Mouse (Mus musculus) embryo, embryonic 10 days (tissue): ENCODE measurements around the gene Lgi1.

ENCODE experiments used
- DNase-seq: peaks from one replicate; pipeline ENCODE4 v3.0.0-alpha.2; 2015; ENCODE audit warnings: low spot score

Lgi1 gene

DNA sequence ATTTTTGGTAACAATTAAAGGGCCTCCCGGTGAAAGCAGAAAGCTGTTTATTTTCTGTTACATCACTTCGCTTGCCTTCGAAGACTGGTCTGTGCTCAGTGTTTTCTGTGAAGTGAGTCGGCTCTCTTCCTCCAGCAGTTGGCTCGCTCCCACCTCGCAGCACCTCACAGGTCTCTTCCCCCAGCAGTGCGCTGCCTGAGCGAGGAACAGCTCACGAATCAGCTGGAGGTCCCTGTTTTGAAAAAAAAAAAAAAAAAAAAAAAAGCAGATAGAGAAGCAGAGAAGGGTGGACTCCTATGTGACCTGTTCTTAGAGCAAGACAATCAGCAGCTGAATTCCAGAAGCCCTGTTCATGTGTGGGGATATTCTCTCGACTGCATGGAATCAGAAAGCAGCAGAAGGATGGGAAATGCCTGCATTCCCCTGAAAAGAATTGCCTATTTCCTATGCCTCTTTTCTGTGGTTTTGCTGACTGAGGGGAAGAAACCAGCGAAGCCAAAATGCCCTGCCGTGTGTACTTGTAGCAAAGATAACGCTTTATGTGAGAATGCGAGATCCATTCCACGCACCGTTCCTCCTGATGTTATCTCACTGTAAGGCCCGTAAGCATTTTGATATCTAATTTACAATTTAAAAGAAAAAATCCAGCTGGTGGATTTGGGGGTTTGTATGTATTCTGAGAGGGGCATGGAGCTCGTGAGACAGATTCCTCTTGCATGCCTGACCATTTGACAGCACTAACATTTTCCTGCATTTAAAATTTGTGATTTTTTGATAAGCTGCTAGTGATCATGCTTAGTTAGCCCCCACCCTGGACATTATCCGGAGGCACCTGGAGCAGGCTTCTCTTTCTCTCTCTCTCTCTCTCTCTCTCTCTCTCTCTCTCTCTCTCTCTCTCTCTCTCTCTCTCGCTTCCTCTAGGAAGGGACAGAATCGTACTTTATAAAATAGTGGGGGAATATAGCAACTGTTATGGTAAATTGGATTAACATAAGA, at the start of gene Lgi1:
Gene Lgi1 (plus strand): TSS at position 32 of the 996 bp plus-strand sequence.
- peak; percentile 11 for DNase-seq

GRCm38 (mm10) chr19:38217696-38218095, 46.6 kb upstream of the Lgi1 start:
- no peak for DNase-seq

GRCm38 (mm10) chr19:38223356-38223904, 40.9 kb upstream of the Lgi1 start:
- DNase-seq: no peak

DNA sequence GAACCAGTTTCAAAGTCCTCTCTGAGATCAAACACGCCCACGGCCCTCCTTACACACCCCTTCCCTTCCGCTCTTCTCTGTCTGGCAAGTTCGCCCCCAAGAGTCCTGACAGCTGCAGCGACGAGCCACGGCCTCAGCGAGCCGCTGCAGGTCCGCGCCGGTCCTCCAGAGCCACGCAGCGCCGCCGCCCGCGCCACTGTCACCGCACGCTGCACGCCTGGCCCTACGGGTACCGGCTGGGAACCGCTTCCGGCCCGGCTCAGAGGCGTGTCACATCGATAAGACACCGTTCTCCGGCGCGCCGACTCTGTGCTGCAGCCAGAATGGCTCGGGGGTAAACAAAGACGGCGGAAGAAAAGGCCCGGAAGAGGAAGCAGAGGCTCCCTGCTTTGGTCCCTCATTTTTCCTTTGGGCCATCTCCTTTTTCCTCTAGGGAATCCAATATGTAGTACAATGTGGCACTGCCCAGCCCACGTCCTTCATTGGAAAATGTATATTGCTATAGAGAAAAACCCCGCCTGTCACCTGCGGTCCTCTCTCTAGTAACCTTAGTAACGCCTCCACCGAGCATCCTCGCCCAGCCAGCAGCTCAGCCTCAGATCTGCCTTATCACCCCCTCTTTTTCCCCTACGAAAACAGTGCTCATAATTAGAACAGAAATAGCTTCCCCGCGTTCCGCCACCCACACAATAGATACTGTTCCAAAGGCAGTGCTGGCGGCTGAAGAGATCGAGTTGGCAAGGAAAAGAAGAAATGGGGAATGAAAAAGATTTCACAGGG, 40.2 kb upstream of the Lgi1 start, which contains the start of gene Fra10ac1:
Gene Fra10ac1 (minus strand): TSS at position 252 of the 780 bp plus-strand sequence.
- DNase-seq: peak; percentile 93

DNA sequence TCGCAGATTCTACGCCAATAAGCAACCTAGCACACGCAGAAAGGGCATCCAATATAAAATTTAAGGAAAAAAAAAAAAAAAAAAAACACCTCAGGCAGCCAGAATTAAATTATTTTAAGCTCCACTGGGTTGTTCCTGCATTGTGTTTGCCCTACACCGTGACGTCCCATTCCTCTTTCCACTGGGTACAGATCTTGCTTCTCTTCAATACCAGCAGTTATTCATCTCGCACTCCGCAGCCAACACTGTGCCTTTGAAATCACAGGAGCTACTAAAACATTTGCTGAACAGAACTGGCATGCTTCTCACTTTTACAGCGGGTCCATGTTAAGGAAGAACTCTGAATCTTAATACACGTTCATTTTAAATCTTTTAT, 39.7 kb upstream of the Lgi1 start:
- peak; percentile 18 for DNase-seq

- DNase-seq: no peak
These were observed 35.6 kb upstream of the Lgi1 start for GRCm38 (mm10) chr19:38228699-38229098.

DNA sequence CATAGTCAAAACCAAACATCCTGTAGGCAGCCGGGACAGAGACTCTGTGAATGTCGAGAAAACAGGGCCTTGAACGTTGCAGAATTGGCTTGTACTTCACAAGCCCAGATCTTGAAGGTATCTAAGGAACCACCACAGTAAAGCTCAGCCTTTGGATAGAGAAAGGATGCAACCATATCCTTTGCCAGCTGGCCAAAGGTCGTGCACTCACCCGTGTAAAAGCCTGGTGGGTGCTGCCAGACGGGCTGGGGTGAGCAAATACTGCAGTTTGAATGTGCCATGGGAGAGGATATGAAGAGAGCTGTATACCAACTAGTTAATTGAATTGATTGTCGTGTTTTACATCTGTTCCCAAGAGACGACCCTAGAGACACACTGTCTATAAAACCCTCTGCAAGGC, 32.2 kb upstream of the Lgi1 start:
- DNase-seq: no peak

DNA sequence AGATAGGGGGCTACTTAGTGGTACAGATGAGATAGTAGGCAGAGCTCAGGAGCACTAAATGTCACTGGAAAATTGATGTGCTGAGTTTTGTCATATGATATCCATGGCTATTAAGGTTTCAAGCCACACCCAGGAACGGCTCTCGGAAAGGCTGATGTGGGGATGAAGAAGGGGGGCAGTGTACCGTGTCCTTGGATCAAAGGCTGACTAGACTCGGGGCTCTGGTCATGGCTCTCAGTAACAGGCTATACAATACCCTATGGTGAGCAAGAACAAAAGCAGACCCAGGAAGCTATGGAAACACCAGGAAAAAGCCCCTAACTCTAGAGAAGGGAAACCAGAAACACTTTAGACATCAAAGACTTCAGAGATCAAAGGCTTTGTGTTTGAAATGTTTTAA, 31.8 kb upstream of the Lgi1 start:
- DNase-seq: peak; percentile 46

GRCm38 (mm10) chr19:38236526-38236925, 27.8 kb upstream of the Lgi1 start:
- DNase-seq: no peak

- peak; percentile 63 for DNase-seq
These were observed 26.5 kb upstream of the Lgi1 start for GRCm38 (mm10) chr19:38237834-38238212.

GRCm38 (mm10) chr19:38238213-38238951, 26.0 kb upstream of the Lgi1 start:
- no peak for DNase-seq

DNA sequence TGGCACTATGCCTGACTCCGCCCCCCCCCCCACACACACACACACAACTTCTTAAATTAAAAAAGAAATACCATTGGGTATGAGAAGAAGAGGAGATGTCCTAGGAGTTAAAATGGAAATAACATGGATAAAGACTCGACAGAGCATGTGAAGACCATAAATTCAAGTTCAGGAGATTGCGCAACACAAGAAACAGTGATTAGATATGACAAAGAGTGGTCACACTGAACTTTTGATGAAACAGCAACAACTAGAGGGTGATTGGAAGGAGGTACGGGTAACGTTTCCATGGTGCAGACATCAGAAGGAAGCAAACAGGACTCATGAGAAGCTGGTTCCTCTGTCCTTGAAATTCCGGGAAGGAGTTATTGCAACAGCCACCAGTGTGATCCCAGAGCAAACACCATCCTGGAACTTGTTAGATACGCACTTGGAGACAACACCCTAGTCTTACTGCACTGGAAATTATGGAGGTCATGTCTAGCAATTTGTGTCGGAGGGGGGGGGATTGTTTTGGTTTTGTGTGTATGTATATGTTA, 22.0 kb upstream of the Lgi1 start:
- no peak for DNase-seq

DNA sequence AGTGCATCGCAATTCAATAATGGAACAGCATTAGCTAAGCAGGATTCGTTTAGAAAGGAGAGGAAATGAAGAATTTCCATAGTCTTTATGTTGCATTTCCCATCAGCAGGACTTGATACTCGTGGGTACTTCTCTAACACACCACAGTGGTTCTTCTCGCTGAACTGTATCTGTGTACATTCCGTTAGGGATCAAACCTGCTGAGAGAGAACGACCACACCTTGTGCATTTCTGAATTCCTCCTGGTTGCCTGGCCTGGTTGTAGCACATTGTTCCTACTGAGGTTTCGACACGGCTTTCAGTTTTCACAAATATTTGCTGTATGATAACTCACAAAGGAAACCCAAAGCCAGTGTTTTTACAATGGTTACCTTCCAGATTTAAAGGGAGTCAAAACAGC, 19.6 kb upstream of the Lgi1 start:
- DNase-seq: no peak

- no peak for DNase-seq
These were observed 18.8 kb upstream of the Lgi1 start for GRCm38 (mm10) chr19:38245361-38246176.

GRCm38 (mm10) chr19:38246177-38246622, 18.1 kb upstream of the Lgi1 start:
- DNase-seq: no peak

DNA sequence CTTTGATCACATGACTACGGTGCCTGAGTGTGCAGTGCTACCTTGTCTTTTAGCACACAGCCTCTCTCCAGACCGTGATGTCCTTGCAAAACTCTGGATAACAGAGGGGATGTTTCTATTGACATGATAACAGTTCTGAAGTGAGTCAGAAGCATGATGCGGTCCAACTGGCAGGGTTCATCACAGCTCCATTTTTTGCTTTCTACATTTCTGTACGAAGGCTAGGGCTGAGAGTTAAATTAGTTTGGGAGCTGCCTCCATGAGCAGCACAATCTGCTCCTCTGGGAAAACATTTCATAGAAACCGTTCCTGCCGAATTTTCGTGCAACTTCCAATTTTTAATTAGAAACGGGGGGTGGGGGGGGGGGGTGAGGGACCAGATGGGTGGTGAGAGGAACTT, 14.7 kb upstream of the Lgi1 start:
- DNase-seq: no peak

DNA sequence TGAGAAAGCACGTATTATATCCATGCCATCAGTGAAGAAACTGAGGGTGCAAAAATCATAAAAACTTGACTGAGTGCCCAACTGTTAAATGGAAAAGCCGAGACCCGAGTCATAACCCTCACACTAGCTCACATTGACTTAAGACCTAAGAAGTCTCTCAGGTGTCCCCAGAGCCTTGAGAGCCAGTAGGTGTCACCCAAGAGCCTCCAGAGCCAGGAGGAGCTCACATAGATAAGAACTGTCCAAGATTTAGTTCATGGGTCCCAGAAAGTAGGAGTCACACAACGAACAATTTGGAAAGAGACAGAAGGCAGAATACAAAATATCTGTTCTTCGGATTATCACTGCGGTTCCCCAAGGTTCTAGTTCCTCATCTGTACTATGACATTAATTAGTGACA, 10.5 kb upstream of the Lgi1 start:
- peak; percentile 68 for DNase-seq

- no peak for DNase-seq
These were observed 5.7 kb upstream of the Lgi1 start for GRCm38 (mm10) chr19:38258651-38259065.

DNA sequence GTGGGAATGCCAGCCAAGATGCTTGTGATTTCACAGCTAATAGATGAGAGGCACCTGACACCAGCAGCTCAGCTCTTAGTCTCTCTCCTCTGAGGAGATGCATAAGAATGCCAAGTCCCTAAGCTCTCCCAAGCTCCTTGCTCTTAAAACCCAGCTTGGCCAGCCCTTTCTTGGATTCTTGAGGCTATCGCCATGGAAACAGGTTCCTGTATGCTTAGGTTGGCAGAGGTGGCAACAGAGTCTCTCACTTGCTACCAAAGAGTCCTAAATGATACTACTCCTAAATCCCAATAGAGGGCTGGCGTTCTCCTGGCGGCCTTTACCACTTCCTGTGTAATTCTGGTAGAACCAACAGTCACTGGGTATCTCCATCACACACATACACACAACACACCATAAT, 4.9 kb upstream of the Lgi1 start:
- DNase-seq: no peak

DNA sequence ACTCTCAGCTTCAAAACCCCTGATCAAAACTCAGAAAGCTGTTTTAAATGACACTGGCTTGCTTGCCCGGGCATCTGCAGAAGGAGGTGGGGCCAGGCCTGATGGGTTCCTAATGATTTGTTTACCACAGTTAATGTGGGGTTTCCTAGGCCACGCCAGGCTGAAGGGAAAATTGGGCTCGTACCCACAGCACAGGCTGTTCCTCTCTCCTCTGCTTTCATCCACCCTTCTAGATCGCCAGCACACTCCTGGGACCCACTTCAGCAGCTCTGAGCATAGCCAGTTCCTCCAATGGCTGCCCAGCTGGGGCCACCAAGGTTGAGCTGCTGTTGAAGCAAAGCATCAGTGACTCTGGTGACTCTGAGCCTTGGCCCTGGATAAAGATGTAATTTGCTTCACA, 4.0 kb upstream of the Lgi1 start:
- DNase-seq: no peak

- no peak for DNase-seq
These were observed 3.0 kb upstream of the Lgi1 start for GRCm38 (mm10) chr19:38261351-38261750.
